Mouse (Mus musculus): ENCODE results near the gene Shld1.

The Shld1 gene

GRCm38 (mm10) chr2:132793441-132794203 is 106.9 kb downstream of the Shld1 start:
- DNase-seq (ENCODE audit: extremely low read depth, low read depth), result no peak

- no peak for DNase-seq (ENCODE audit: extremely low read depth, low read depth)
Measured at GRCm38 (mm10) chr2:132794204-132794586, 107.5 kb downstream of the Shld1 start.
